Mouse (Mus musculus) ES-Bruce4 (cell line): ENCODE measurements around the gene Sh3bgrl.

Source experiments
- CTCF ChIP-seq: IDR thresholded peaks from one replicate; pipeline ENCODE4 v1.8.1; 2011; ENCODE audit warnings: low read depth, low read length
- EP300 ChIP-seq: IDR thresholded peaks from 2 replicates; pipeline ENCODE4 v1.6.1; 2011; ENCODE audit warnings: low read depth, low read length; ENCODE audit not compliant: insufficient read depth
- POLR2A ChIP-seq: IDR thresholded peaks from one replicate; pipeline ENCODE4 v1.8.1; 2011; ENCODE audit warnings: low read length; ENCODE audit not compliant: insufficient read depth

DNA sequence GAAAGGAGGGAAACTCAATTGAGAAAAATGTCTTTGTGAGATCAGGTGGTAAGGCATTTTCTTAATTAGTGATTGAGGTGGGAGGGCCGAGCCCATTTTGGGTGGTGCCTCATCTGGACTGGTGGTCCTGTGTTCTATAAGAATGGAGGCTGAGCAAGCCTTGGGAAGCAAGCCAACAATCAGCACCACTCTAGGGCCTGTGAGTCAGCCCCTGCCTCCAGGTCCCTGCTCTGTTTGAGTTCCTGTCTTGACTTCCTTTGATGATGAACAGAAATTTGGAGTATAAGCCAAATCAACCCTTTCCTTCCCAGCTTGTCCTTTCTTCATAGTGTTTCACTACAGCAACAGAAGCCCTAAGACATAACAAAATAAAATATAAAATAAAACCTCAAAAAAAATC lies 19.4 kb upstream of the Sh3bgrl start:
- TF ChIP-seq CTCF (no peak), EP300 (no peak), POLR2A (no peak)
